Mouse (Mus musculus) forebrain, embryonic 13.5 days (tissue): ENCODE measurements around the gene Klf2. TPM values are rescaled to one million over a fixed set of nuclear protein-coding genes. Genes with fewer than 3 reads are reported as not detected.

ENCODE experiments used
- ATAC-seq: fragments of 200-750 bp; cut with Nextera tagmentation; 2 replicates; pipeline ENCODE4 v1.8.0; 2017
- H3K27ac ChIP-seq: fragments of 300-500 bp; sonication (generic); 2 replicates; pipeline ENCODE4 v1.5.1; 2015; ENCODE audit warnings: inconsistent platforms, mild to moderate bottlenecking, moderate library complexity
- H3K27me3 ChIP-seq: fragments of 300-500 bp; sonication (generic); 2 replicates; pipeline ENCODE4 v1.6.1; 2015; ENCODE audit warnings: mild to moderate bottlenecking, inconsistent platforms
- H3K36me3 ChIP-seq: fragments of 300-500 bp; sonication (generic); 2 replicates; pipeline ENCODE4 v1.6.1; 2015; ENCODE audit warnings: mild to moderate bottlenecking, inconsistent platforms; ENCODE audit not compliant: poor library complexity, severe bottlenecking
- H3K4me1 ChIP-seq: fragments of 300-500 bp; sonication (generic); 2 replicates; pipeline ENCODE4 v1.6.1; 2015; ENCODE audit warnings: inconsistent platforms
- H3K4me2 ChIP-seq: fragments of 300-500 bp; sonication (generic); 2 replicates; pipeline ENCODE4 v1.6.1; 2015; ENCODE audit warnings: inconsistent platforms, mild to moderate bottlenecking, moderate library complexity
- H3K4me3 ChIP-seq: fragments of 300-500 bp; sonication (generic); 2 replicates; pipeline ENCODE4 v1.5.1; 2015; ENCODE audit warnings: mild to moderate bottlenecking, inconsistent platforms
- H3K9ac ChIP-seq: fragments of 300-500 bp; sonication (generic); 2 replicates; pipeline ENCODE4 v1.6.1; 2015; ENCODE audit warnings: mild to moderate bottlenecking, inconsistent platforms
- H3K9me3 ChIP-seq: fragments of 300-500 bp; sonication (generic); replicated peaks from 2 replicates; pipeline ENCODE4 v1.6.1; 2016; ENCODE audit warnings: inconsistent platforms
- WGBS: fragments of 180-500 bp; shearing (Covaris S2); methylation state at CpG from one replicate; pipeline ENCODE4 v1.1.7; 2015; 5-methylcytosine and 5-hydroxymethylcytosine counted together
- polyA plus RNA-seq: library from polyadenylated mRNA; unstranded; fragments of >200 nt; fragmentation: Nextera tagmentation; extraction: Ambion mirVana; gene quantifications from 2 replicates; pipeline ENCODE4 v1.2.1, GENCODE M21; 2015

The Klf2 gene
- polyA plus RNA-seq, 1 experiment from 2014 or later = 3.6 TPM

DNA sequence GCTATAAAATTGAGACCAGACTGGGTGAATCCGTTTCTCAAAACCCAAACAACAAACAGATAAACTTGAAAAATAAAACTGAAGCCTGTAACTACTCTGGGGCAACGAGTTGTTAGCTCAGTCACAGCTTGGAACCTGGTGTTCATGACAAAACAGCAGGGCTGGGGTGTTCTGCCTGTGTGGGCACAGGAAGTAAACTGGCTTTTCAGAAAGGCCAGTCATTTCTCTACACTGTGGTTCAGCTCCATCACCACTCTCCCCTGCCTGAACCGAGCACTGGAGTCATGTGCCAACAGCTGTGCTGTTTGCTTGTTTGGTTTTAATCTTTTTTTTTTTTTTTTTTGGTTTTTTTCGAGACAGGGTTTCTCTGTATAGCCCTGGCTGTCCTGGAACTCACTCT is 24.9 kb downstream of the Klf2 start:
- Histone ChIP-seq H3K27me3 (no peaks in the 10 kb centered on the region), H3K4me2 (no peak overlapping the region), H3K36me3 (peaks cover 91% of the 10 kb centered on the region), H3K4me1 (no peaks in the 10 kb centered on the region), H3K27ac (0 out of 2 replicates have a peak overlapping the region, but pooled peaks have one; percentile 25), H3K9me3 (no peaks in the 10 kb centered on the region), H3K4me3 (no peak overlapping the region), H3K9ac (no peak overlapping the region)
- no peak for ATAC-seq
- WGBS = 85% methylated on average over 4 of the region's 4 CpGs

DNA sequence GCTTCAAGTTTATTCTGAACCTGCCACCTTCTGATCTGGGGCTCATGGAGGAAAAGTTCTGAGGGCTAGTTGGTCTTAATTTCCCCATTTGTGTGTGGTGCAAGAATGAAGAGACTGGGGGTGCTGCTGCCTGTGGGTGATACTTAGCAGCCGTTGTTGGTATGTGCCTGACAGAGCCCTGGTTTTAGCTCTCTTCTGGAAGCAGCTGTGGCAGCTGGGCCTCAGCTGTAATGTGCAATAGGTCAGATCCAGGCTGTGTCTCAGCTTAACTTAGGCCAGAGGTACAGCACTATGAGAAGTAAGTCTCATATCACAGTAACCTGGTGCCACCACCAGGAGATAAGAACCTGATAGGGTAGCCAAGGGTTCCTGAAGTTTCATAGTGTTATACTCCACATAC is 28.7 kb downstream of the Klf2 start:
- peaks cover 67% of the 10 kb centered on the region for H3K36me3 ChIP-seq
- WGBS = 78% methylated on average over 1 of the region's 1 CpGs

DNA sequence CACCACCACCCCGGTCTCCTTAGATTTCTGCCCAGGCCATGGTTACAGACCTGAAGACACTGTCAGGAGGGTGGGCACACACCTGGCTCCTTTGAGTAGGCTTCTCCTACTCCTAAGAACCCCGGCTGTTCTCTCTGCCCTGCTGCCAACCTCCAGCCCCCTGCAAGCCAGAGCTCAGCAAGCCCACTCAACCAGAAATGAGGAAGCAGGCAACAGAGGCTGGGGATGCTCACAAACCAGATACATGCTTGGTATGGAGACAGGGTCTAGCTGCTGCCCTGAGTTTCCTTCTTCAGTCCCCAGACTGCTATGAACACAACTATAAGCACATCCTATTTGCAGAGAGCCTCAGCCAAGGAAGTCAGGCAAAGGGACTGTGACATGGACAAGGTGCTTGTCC is 29.3 kb downstream of the Klf2 start:
- no peaks in the 10 kb centered on the region for H3K4me1 ChIP-seq
- no peak overlapping the region for H3K27ac ChIP-seq
- H3K4me2 ChIP-seq = no peak overlapping the region
- no peak for ATAC-seq
- no peaks in the 10 kb centered on the region for H3K9me3 ChIP-seq
- H3K36me3 ChIP-seq = peaks cover 67% of the 10 kb centered on the region
- no peak overlapping the region for H3K9ac ChIP-seq
- H3K27me3 ChIP-seq = no peaks in the 10 kb centered on the region
- no peak overlapping the region for H3K4me3 ChIP-seq
- WGBS = 95% methylated on average over 2 of the region's 2 CpGs

More for the DNA sequence above, 28.7 kb downstream of the Klf2 start:
- Histone ChIP-seq H3K9me3 (no peaks in the 10 kb centered on the region), H3K4me1 (no peaks in the 10 kb centered on the region), H3K27me3 (no peaks in the 10 kb centered on the region), H3K27ac (no peak overlapping the region), H3K9ac (no peak overlapping the region), H3K4me2 (no peak overlapping the region), H3K4me3 (no peak overlapping the region)
- ATAC-seq = no peak

DNA sequence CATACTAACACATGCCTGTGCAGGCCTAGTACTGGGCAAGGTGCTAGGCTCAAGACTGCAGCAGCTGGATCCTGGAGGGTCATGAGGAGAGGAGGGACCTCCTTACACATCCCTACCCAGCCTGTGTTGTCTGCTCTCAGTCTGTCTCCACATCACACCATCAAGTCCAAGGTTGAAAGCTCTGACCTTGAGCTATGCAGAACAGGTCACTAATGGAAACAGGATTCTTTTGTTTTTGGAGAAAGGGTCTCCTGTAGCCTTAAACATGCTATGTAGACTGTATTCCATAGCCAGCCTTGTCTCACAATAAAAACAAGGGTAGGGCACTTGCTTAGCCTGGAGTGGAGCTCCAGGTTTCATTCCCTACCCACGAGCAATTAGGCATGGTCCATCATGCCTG is 30.1 kb downstream of the Klf2 start:
- H3K9me3 ChIP-seq = no peaks in the 10 kb centered on the region
- H3K9ac ChIP-seq = no peak overlapping the region
- no peak overlapping the region for H3K4me3 ChIP-seq
- no peak overlapping the region for H3K4me2 ChIP-seq
- 80% methylated on average over 1 of the region's 1 CpGs for WGBS
- no peak overlapping the region for H3K27ac ChIP-seq
- no peaks in the 10 kb centered on the region for H3K4me1 ChIP-seq
- peaks cover 69% of the 10 kb centered on the region for H3K36me3 ChIP-seq
- no peaks in the 10 kb centered on the region for H3K27me3 ChIP-seq
- ATAC-seq = no peak

DNA sequence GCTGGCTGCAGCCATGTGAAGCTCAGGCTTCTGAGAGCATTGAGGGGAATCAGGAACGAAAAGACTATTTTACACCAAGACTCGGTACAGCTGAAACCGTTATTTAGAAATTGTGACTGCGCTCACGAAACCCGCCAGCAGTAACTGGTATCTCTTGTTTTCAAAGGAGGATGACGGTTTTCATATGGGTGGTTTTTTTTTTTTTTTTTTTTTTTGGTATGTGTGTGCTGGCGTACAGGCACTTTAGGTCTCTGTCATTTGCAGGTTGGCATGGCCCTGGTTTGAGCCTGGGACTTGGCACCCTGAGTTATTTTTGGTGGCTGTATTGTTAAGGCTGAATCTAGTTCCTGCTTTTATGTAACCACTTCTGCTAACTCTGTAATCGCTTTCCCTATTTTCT is 31.0 kb downstream of the Klf2 start:
- WGBS = 86% methylated on average over 9 of the region's 9 CpGs
- no peak overlapping the region for H3K9ac ChIP-seq
- no peaks in the 10 kb centered on the region for H3K9me3 ChIP-seq
- H3K27me3 ChIP-seq = no peaks in the 10 kb centered on the region
- no peak overlapping the region for H3K4me3 ChIP-seq
- H3K4me2 ChIP-seq = no peak overlapping the region
- no peaks in the 10 kb centered on the region for H3K4me1 ChIP-seq
- ATAC-seq = no peak
- H3K36me3 ChIP-seq = peaks cover 71% of the 10 kb centered on the region
- no peak overlapping the region for H3K27ac ChIP-seq

DNA sequence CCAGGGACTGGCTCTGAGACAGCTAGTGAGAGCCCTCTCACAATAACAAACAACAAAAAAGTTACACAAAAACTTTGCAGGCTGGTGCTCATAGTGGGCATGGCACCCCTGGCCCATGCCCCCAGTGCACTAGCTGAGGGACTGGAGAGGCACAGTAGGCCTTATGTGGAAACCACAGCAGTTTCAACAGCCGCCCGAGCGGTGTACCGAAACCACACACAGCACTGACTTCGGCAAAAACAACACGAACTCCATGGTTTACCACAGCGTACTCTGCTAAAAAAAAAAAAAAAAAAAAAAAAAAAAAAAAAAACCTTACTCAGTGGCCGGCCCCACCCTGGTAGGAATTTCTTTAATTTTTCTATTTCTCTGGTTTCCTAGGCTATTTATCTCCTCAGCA is 31.9 kb downstream of the Klf2 start:
- Histone ChIP-seq H3K27ac (no peak overlapping the region), H3K4me3 (no peak overlapping the region), H3K9ac (no peak overlapping the region), H3K4me1 (no peaks in the 10 kb centered on the region), H3K36me3 (peaks cover 70% of the 10 kb centered on the region), H3K4me2 (no peak overlapping the region), H3K27me3 (no peaks in the 10 kb centered on the region), H3K9me3 (no peaks in the 10 kb centered on the region)
- 96% methylated on average over 8 of the region's 8 CpGs for WGBS
- ATAC-seq = no peak

DNA sequence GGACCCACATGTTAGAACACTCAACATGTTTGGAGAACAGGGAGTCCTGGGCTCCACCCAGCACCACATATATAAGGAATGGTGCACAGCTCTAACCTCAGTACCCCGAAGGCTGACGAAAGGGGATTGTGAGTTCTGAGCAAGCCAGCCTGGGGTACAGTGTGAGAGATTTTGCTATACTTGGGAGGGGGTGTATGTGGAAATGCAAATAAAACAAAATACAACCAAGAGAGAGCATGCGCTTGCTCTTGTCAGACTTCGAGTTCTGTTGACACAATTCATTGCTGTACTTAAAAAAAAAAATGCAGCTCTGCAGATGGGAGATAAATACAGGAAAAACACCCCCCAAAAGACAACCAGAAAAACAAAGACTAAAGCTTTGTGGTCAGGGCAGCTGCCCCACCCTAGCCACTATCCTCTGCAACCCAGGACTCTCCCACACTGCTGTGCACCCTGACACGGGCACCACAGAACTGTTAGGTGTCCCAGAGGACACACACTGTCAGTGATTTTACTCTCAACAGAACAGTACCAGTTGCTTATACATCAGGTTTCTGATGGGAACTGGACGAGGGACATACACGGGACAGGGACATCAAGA is 32.7 kb downstream of the Klf2 start:
- 96% methylated on average over 7 of the region's 7 CpGs for WGBS
- H3K9ac ChIP-seq = no peak overlapping the region
- H3K4me1 ChIP-seq = no peaks in the 10 kb centered on the region
- no peaks in the 10 kb centered on the region for H3K27me3 ChIP-seq
- H3K4me2 ChIP-seq = no peak overlapping the region
- H3K9me3 ChIP-seq = no peaks in the 10 kb centered on the region
- peaks cover 73% of the 10 kb centered on the region for H3K36me3 ChIP-seq
- no peak overlapping the region for H3K4me3 ChIP-seq
- no peak for ATAC-seq
- H3K27ac ChIP-seq = no peak overlapping the region

DNA sequence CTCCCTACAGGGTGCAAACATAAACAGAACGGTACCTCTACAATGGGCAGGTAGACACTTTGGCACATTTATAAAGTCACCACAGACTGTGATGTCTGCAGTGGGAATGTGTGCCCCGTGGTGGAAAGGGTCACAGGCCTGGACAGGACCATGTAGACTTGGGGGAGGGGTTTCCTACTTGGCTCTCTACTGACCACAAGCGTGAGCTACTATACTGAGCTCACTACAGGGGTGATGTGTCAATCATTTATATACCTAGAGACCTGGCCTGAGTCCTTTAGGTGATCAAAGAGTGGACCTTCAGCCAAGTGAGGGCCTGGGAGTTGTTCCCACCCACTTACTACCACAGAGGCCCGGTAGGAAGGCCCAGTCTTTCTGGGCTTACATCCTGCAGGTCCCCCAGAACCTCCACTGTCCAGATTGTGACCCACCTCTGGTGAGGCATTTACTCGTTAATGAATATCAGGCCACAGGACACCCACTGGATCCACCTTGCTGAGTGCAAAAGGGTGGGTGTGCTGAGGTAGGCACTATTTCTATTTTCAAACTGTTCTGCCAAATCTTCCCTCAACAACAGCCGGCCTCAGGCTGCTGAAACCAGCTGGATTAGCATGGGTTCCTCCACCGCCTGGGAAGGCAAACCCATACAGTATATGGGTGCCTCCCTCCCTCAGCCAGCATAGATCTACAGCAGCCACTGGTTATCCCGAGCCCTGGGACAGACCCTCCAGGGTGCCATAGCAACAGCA is 34.3 kb downstream of the Klf2 start:
- ATAC-seq = no peak
- peaks cover 74% of the 10 kb centered on the region for H3K36me3 ChIP-seq
- H3K9me3 ChIP-seq = no peaks in the 10 kb centered on the region
- H3K4me1 ChIP-seq = no peaks in the 10 kb centered on the region
- no peak overlapping the region for H3K4me3 ChIP-seq
- WGBS = 82% methylated on average over 8 of the region's 8 CpGs
- no peak overlapping the region for H3K27ac ChIP-seq
- H3K4me2 ChIP-seq = no peak overlapping the region
- no peaks in the 10 kb centered on the region for H3K27me3 ChIP-seq
- no peak overlapping the region for H3K9ac ChIP-seq

DNA sequence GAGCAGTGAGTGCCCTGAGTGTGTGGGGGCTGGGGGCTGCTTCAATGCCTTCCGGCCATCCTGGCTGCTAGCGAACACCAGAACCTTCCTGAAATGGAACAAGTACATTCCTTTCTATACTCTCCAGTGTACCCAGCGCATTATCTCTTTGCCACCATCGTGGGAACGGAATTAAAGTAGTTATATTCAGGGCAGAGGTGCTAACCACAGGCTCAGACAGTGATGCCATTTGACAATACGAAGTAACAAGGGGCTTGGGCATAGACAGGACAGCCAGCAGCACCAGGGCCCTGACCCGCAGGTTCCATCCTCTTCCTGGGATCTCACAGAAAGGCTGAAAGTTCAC is 34.8 kb downstream of the Klf2 start:
- WGBS = 89% methylated on average over 7 of the region's 7 CpGs
- Histone ChIP-seq H3K4me3 (no peak overlapping the region), H3K9ac (no peak overlapping the region), H3K27me3 (no peaks in the 10 kb centered on the region), H3K9me3 (no peaks in the 10 kb centered on the region), H3K36me3 (peaks cover 74% of the 10 kb centered on the region), H3K4me2 (no peak overlapping the region), H3K4me1 (no peaks in the 10 kb centered on the region), H3K27ac (no peak overlapping the region)
- ATAC-seq = no peak

DNA sequence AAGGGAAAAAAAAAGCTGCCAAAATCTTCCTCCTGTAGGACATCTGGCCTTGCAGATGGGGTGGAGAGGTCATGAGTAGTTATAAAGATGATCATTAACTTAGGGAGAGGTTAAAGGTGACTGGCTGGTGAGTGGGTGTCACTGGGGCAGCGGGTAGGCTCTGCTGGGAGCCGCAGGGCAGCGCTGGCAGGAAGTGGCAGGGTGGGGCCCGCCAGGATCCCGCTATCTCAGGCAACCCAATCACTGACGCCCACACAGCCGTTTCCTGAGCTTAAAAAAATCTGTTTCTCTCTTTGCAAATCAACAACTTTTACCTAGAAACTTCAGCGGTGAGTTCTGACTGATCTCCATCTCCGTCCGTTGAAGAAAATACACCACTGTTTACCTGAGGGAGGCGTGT is 35.4 kb downstream of the Klf2 start:
- WGBS = 89% methylated on average over 11 of the region's 11 CpGs
- H3K27me3 ChIP-seq = no peaks in the 10 kb centered on the region

DNA sequence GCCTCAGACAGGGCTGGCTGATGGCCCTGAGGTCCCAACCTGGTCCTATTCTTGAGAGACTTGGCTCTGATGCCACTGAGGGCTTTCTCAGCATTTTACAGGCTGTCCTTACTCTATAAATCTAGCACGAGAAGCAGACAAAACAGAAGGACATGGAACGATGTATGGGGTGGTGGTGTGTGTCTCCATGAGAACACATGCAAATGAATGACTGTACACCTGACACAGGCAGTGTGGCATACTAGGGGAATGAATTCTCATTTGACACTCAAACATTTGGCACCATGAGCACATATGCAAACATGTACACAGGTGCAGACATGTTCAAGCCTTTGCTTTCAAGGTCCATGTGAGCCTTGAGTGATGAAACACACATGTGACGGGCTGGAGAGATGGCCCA is 37.8 kb downstream of the Klf2 start:
- no peaks in the 10 kb centered on the region for H3K4me1 ChIP-seq
- ATAC-seq = no peak
- peaks cover 99% of the 10 kb centered on the region for H3K36me3 ChIP-seq
- no peak overlapping the region for H3K4me2 ChIP-seq
- no peaks in the 10 kb centered on the region for H3K27me3 ChIP-seq
- 90% methylated on average over 3 of the region's 3 CpGs for WGBS
- no peaks in the 10 kb centered on the region for H3K9me3 ChIP-seq
- H3K4me3 ChIP-seq = no peak overlapping the region
- H3K9ac ChIP-seq = no peak overlapping the region
- no peak overlapping the region for H3K27ac ChIP-seq

More for the DNA sequence above, 35.4 kb downstream of the Klf2 start:
- ATAC-seq = no peak
- no peak overlapping the region for H3K9ac ChIP-seq
- H3K4me3 ChIP-seq = no peak overlapping the region
- no peaks in the 10 kb centered on the region for H3K9me3 ChIP-seq
- peaks cover 77% of the 10 kb centered on the region for H3K36me3 ChIP-seq
- no peak overlapping the region for H3K4me2 ChIP-seq
- no peaks in the 10 kb centered on the region for H3K4me1 ChIP-seq
- H3K27ac ChIP-seq = no peak overlapping the region

DNA sequence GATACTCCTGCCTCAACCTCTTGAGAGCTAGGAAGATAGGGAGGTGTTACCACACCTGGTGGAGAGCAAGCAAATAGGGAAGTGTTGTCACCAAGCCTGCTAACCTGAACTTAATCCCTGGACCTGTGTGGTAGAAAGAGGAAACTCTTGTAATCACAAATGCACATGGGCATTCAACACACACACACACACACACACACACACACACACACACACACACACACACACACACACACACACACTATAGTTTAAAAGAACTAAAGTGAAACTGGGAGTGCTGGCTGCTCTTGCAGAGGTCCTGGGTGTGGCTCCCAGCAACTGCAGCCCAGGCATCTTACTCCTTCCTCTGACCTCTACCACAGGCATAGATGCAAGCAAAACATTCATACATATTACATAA is 41.3 kb downstream of the Klf2 start:
- H3K4me1 ChIP-seq = no peaks in the 10 kb centered on the region
- no peak overlapping the region for H3K9ac ChIP-seq
- H3K9me3 ChIP-seq = no peaks in the 10 kb centered on the region

DNA sequence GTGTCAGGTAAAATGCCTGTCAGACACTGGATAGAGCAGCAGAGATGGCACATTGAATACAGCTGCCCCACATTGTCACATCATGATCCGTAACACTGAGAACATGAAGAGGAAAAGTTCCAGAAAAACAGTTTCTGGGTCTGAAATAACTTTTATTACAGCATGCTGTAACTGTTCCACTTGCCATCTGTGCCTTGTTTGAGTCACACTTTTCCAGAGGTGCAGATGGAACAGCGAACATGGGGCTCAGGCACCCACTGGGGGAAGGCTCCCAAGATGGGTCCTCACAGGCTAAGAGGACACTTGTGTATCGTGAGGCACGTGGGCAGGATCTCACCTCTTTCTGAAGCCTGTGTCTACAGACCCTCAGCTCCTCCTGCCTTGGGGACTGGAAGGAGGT is 43.9 kb downstream of the Klf2 start:
- Histone ChIP-seq H3K4me1 (no peaks in the 10 kb centered on the region), H3K4me2 (no peak overlapping the region), H3K9me3 (no peaks in the 10 kb centered on the region), H3K4me3 (no peak overlapping the region), H3K36me3 (peaks cover 100% of the 10 kb centered on the region), H3K27ac (no peak overlapping the region), H3K27me3 (no peaks in the 10 kb centered on the region), H3K9ac (no peak overlapping the region)
- 94% methylated on average over 4 of the region's 4 CpGs for WGBS
- no peak for ATAC-seq

More for the DNA sequence above, 41.3 kb downstream of the Klf2 start:
- H3K27me3 ChIP-seq = no peaks in the 10 kb centered on the region
- no peak for ATAC-seq
- no peak overlapping the region for H3K4me3 ChIP-seq
- H3K36me3 ChIP-seq = peaks cover 100% of the 10 kb centered on the region
- no peak overlapping the region for H3K27ac ChIP-seq
- H3K4me2 ChIP-seq = no peak overlapping the region
